Comparison of ENCODE assay signal across 8 mouse cellular contexts in genomic region chr2:154791661-154792642, GRCm38 (mm10). TPM values are rescaled to one million over a fixed set of nuclear protein-coding genes. Genes with fewer than 3 reads are reported as not detected.
DNase-seq lines count a peak whose midpoint lies in the region; ATAC-seq and TF ChIP-seq lines count a peak whose summit lies in the region.

No protein-coding gene starts in this region.

- peak; percentile 47 for ATAC-seq in erythroblast, adult 5-6 weeks (replicated peaks; ENCODE audit: low FRiP score, poor library complexity, severe bottlenecking)
- peak; percentile 58 for ATAC-seq in heart, embryonic 12.5 days (ENCODE audit: insufficient number of reproducible peaks, low FRiP score)
- ATAC-seq in kidney, postnatal 0 days (replicated peaks; ENCODE audit: low FRiP score, low read depth), result peak; percentile 27; the same call in 1 of the 2 replicates
- peak; percentile 29 for ATAC-seq in liver, embryonic 14.5 days (ENCODE audit: insufficient read depth)
- ATAC-seq in stomach, embryonic 16.5 days (ENCODE audit: insufficient read depth, low FRiP score), result peak; percentile 41

- no peaks in the 10 kb centered on the region for H3K27me3 ChIP-seq in heart, embryonic 12.5 days (replicated peaks)
- no peaks in the 10 kb centered on the region for H3K27me3 ChIP-seq in kidney, postnatal 0 days (ENCODE audit: insufficient read depth, low read length)
- no peaks in the 10 kb centered on the region for H3K27me3 ChIP-seq in liver, embryonic 14.5 days (ENCODE audit: control insufficient read depth, insufficient read depth, low read length)
- H3K27me3 ChIP-seq in stomach, embryonic 16.5 days (ENCODE audit: control insufficient read depth, insufficient read depth, low read length), result no peaks in the 10 kb centered on the region

- peak overlapping the region; percentile 79 for H3K4me3 ChIP-seq in bone marrow, adult 2 months (replicated peaks; ENCODE audit: control insufficient read depth, low read depth, low read length)
- peak overlapping the region; percentile 88 for H3K4me3 ChIP-seq in heart, embryonic 12.5 days
- peak overlapping the region; percentile 91 for H3K4me3 ChIP-seq in kidney, postnatal 0 days (replicated peaks; ENCODE audit: low read depth, low read length)
- peak overlapping the region; percentile 91 to 100 for H3K4me3 ChIP-seq in liver, embryonic 14.5 days (ENCODE audit: insufficient read depth in 1 of 2, low read depth in 2 of 2, low read length in 2 of 2)
- peak overlapping the region; percentile 97 for H3K4me3 ChIP-seq in stomach, embryonic 16.5 days (replicated peaks; ENCODE audit: low read length)

- H3K4me2 ChIP-seq in heart, embryonic 12.5 days, result peak overlapping the region; percentile 78
- peak overlapping the region; percentile 66 for H3K4me2 ChIP-seq in kidney, postnatal 0 days (ENCODE audit: low read length)
- peak overlapping the region; percentile 86 for H3K4me2 ChIP-seq in liver, embryonic 14.5 days (ENCODE audit: low read depth)
- H3K4me2 ChIP-seq in stomach, embryonic 16.5 days (ENCODE audit: low read depth, low read length), result peak overlapping the region; percentile 82

- peak; percentile 69 to 73 for DNase-seq in B cell, adult 2 months
- DNase-seq in kidney, postnatal 0 days (ENCODE audit: low spot score), result peak; percentile 83
- peak; percentile 55 to 58 (median 57) for DNase-seq in liver, embryonic 14.5 days (ENCODE audit: low read depth in 3 of 3, low spot score in 3 of 3)
- DNase-seq in natural killer cell, adult 2 months (ENCODE audit: low spot score in 2 of 2), result peak; percentile 46 to 59

- no peak for TF ChIP-seq CTCF in bone marrow, adult 2 months (IDR thresholded peaks at IDR 0.05; ENCODE audit: control insufficient read depth, insufficient read depth, low read length)
- TF ChIP-seq CTCF in kidney, postnatal 0 days (IDR thresholded peaks at IDR 0.05; ENCODE audit: low read depth), result no peak
- no peak for TF ChIP-seq CTCF in liver, embryonic 14.5 days (IDR thresholded peaks at IDR 0.05; ENCODE audit: low read depth)

- H3K27ac ChIP-seq in bone marrow, adult 2 months (ENCODE audit: control insufficient read depth, insufficient read depth, low read depth, low read length, poor library complexity), result peak overlapping the region; percentile 100
- peak overlapping the region; percentile 95 for H3K27ac ChIP-seq in heart, embryonic 12.5 days (ENCODE audit: poor library complexity, severe bottlenecking)
- peak overlapping the region; percentile 97 for H3K27ac ChIP-seq in kidney, postnatal 0 days
- peak overlapping the region; percentile 84 for H3K27ac ChIP-seq in liver, embryonic 14.5 days
- H3K27ac ChIP-seq in stomach, embryonic 16.5 days (ENCODE audit: low read length), result peak overlapping the region; percentile 98

- H3K9ac ChIP-seq in heart, embryonic 12.5 days, result peak overlapping the region; percentile 98
- peak overlapping the region; percentile 96 for H3K9ac ChIP-seq in kidney, postnatal 0 days (ENCODE audit: low read depth, low read length)
- H3K9ac ChIP-seq in liver, embryonic 14.5 days (replicated peaks), result peak overlapping the region; percentile 97
- peak overlapping the region; percentile 99 for H3K9ac ChIP-seq in stomach, embryonic 16.5 days (ENCODE audit: low read length)

- TF ChIP-seq EP300 in liver, embryonic 14.5 days (IDR thresholded peaks at IDR 0.05; ENCODE audit: low read depth), result no peak

- H3K9me3 ChIP-seq in heart, embryonic 12.5 days (replicated peaks), result no peaks in the 10 kb centered on the region
- no peaks in the 10 kb centered on the region for H3K9me3 ChIP-seq in kidney, postnatal 0 days (replicated peaks; ENCODE audit: low read length)
- no peaks in the 10 kb centered on the region for H3K9me3 ChIP-seq in liver, embryonic 14.5 days (ENCODE audit: control insufficient read depth, low read length)
- H3K9me3 ChIP-seq in stomach, embryonic 16.5 days (replicated peaks; ENCODE audit: control insufficient read depth, low read length), result no peaks in the 10 kb centered on the region

- no peak for TF ChIP-seq POLR2A in bone marrow, adult 2 months (IDR thresholded peaks at IDR 0.05; ENCODE audit: borderline replicate concordance, control insufficient read depth, low read depth, low read length)

- WGBS in bone marrow, adult 2 months, result under 1% methylated on average over 67 of the region's 67 CpGs
- WGBS in heart, embryonic 12.5 days, result under 1% methylated on average over 66 of the region's 67 CpGs
- 1% methylated on average over 60 of the region's 67 CpGs for WGBS in kidney, postnatal 0 days
- WGBS in liver, embryonic 14.5 days (ENCODE audit: insufficient replicate concordance), result under 1% methylated on average over 58 of the region's 67 CpGs
- under 1% methylated on average over 61 of the region's 67 CpGs for WGBS in stomach, embryonic 16.5 days

- H3K4me1 ChIP-seq in bone marrow, adult 2 months (ENCODE audit: control insufficient read depth, insufficient read depth, low read length), result no peaks in the 10 kb centered on the region; the same call in 1 of the 2 replicates
- peaks cover 51% of the 10 kb centered on the region for H3K4me1 ChIP-seq in heart, embryonic 12.5 days (replicated peaks)
- H3K4me1 ChIP-seq in kidney, postnatal 0 days (replicated peaks; ENCODE audit: insufficient read depth, low read length), result peaks cover 20% of the 10 kb centered on the region
- peaks cover 46 to 59% of the 10 kb centered on the region in 2 experiments for H3K4me1 ChIP-seq in liver, embryonic 14.5 days (replicated peaks; ENCODE audit: control insufficient read depth in 2 of 2, insufficient read depth in 2 of 2, low read length in 1 of 2)
- peaks cover 38% of the 10 kb centered on the region for H3K4me1 ChIP-seq in stomach, embryonic 16.5 days (ENCODE audit: control insufficient read depth, insufficient read depth, low read length)

- no peaks in the 10 kb centered on the region for H3K36me3 ChIP-seq in heart, embryonic 12.5 days
- H3K36me3 ChIP-seq in kidney, postnatal 0 days (ENCODE audit: insufficient read depth, low read length), result no peaks in the 10 kb centered on the region
- H3K36me3 ChIP-seq in liver, embryonic 14.5 days (replicated peaks; ENCODE audit: control insufficient read depth, insufficient read depth, low read depth), result peaks cover 34% of the 10 kb centered on the region
- H3K36me3 ChIP-seq in stomach, embryonic 16.5 days (ENCODE audit: control insufficient read depth, insufficient read depth, low read length), result no peaks in the 10 kb centered on the region

RNA-seq across cellular contexts. Expression of gene a, which starts 0.8 kb away (rescaled TPM):
- polyA plus RNA-seq in bone marrow, adult 2 months (2011; ENCODE audit: insufficient read depth, insufficient read length, low replicate concordance, missing spikeins), result not detected in 2 replicates
- not detected in 2 replicates for total RNA-seq in erythroblast, adult 5-6 weeks (2015; ENCODE audit: low replicate concordance)
- not detected in 2 replicates for total RNA-seq in erythroblast, adult 5-6 weeks (2017; ENCODE audit: low replicate concordance)
- polyA plus RNA-seq in heart, embryonic 12.5 days (2016; fragmentation: Nextera tagmentation; extraction: Ambion mirVana), result not detected in 2 replicates
- 0.42 and 1.1 TPM in 2 replicates for polyA plus RNA-seq in kidney, postnatal 0 days (2015; fragmentation: Nextera tagmentation; extraction: Ambion mirVana)
- 0.25 TPM in 1 of 2 replicates, not detected in the other for polyA plus RNA-seq in liver, embryonic 14.5 days (2012; rRNA removed)
- polyA plus RNA-seq in liver, embryonic 14.5 days (2014; fragmentation: Nextera tagmentation; extraction: Ambion mirVana), result 0.36 TPM in 1 of 2 replicates, not detected in the other
- polyA plus RNA-seq in stomach, embryonic 16.5 days (2015; fragmentation: Nextera tagmentation; extraction: Ambion mirVana), result 0.41 and 1.0 TPM in 2 replicates

RNA-seq across cellular contexts. Expression of gene Raly, which starts 1.1 kb away (rescaled TPM):
- 97.9 and 104 TPM in 2 replicates for polyA plus RNA-seq in bone marrow, adult 2 months (2011; ENCODE audit: insufficient read depth, insufficient read length, low replicate concordance, missing spikeins)
- total RNA-seq in erythroblast, adult 5-6 weeks (2015; ENCODE audit: low replicate concordance), result 31.1 and 38.2 TPM in 2 replicates
- total RNA-seq in erythroblast, adult 5-6 weeks (2017; ENCODE audit: low replicate concordance), result 51.7 and 77.5 TPM in 2 replicates
- polyA plus RNA-seq in heart, embryonic 12.5 days (2016; fragmentation: Nextera tagmentation; extraction: Ambion mirVana), result 27.2 and 29.8 TPM in 2 replicates
- polyA plus RNA-seq in kidney, postnatal 0 days (2015; fragmentation: Nextera tagmentation; extraction: Ambion mirVana), result 31.6 and 33.7 TPM in 2 replicates
- polyA plus RNA-seq in liver, embryonic 14.5 days (2012; rRNA removed), result 204 and 237 TPM in 2 replicates
- polyA plus RNA-seq in liver, embryonic 14.5 days (2014; fragmentation: Nextera tagmentation; extraction: Ambion mirVana), result 35.9 and 37.4 TPM in 2 replicates
- 36.8 and 39.4 TPM in 2 replicates for polyA plus RNA-seq in stomach, embryonic 16.5 days (2015; fragmentation: Nextera tagmentation; extraction: Ambion mirVana)

RNA-seq across cellular contexts. Expression of gene Gm14214, which starts 22.1 kb away (rescaled TPM):
- polyA plus RNA-seq in bone marrow, adult 2 months (2011; ENCODE audit: insufficient read depth, insufficient read length, low replicate concordance, missing spikeins), result not detected in 2 replicates
- not detected in 2 replicates for total RNA-seq in erythroblast, adult 5-6 weeks (2015; ENCODE audit: low replicate concordance)
- total RNA-seq in erythroblast, adult 5-6 weeks (2017; ENCODE audit: low replicate concordance), result not detected in 2 replicates
- not detected in 2 replicates for polyA plus RNA-seq in heart, embryonic 12.5 days (2016; fragmentation: Nextera tagmentation; extraction: Ambion mirVana)
- polyA plus RNA-seq in kidney, postnatal 0 days (2015; fragmentation: Nextera tagmentation; extraction: Ambion mirVana), result not detected in 2 replicates
- polyA plus RNA-seq in liver, embryonic 14.5 days (2012; rRNA removed), result not detected in 2 replicates
- not detected in 2 replicates for polyA plus RNA-seq in liver, embryonic 14.5 days (2014; fragmentation: Nextera tagmentation; extraction: Ambion mirVana)
- not detected in 2 replicates for polyA plus RNA-seq in stomach, embryonic 16.5 days (2015; fragmentation: Nextera tagmentation; extraction: Ambion mirVana)

Comparison
In these comparisons a context has a peak if more than half of its experiments do, and no peak if none do; other contexts are left out.
1. Peak in every context shown above with its lines: DNase-seq, ATAC-seq, H3K4me3 ChIP-seq and H3K27ac ChIP-seq.